Mouse (Mus musculus) C2C12 (cell line): ENCODE data around the gene Slc2a2. TPM values are rescaled to one million over a fixed set of nuclear protein-coding genes. Genes with fewer than 3 reads are reported as not detected.

Experiments used
- H3K27me3 ChIP-seq: one replicate; pipeline ENCODE4 v1.6.1; 2011; ENCODE audit not compliant: control insufficient read depth, insufficient read depth, insufficient read length
- H3K36me3 ChIP-seq: one replicate; pipeline ENCODE4 v1.6.1; 2011; ENCODE audit not compliant: control insufficient read depth, insufficient read depth
- H3K4me3 ChIP-seq: one replicate; pipeline ENCODE4 v1.5.1; 2011; ENCODE audit warnings: mild to moderate bottlenecking, control low read depth; ENCODE audit not compliant: poor library complexity, insufficient read depth, severe bottlenecking
- H3K79me2 ChIP-seq: one replicate; pipeline ENCODE4 v1.6.1; 2011; ENCODE audit not compliant: control insufficient read depth, insufficient read depth
- H3K79me3 ChIP-seq: one replicate; pipeline ENCODE4 v1.6.1; 2011; ENCODE audit warnings: low read depth, control low read depth
- H3ac ChIP-seq: one replicate; pipeline ENCODE3; 2011; ENCODE audit warnings: low read depth; ENCODE audit not compliant: control insufficient read depth, insufficient read length
- CEBPB ChIP-seq: IDR thresholded peaks from one replicate; pipeline ENCODE4 v1.6.1; 2011; ENCODE audit warnings: low read depth, mild to moderate bottlenecking, control low read depth, moderate library complexity
- CTCF ChIP-seq: IDR thresholded peaks from one replicate; pipeline ENCODE4 v1.5.1; 2011; ENCODE audit not compliant: control insufficient read depth, insufficient read depth, insufficient read length
- FOSL1 ChIP-seq: IDR thresholded peaks from one replicate; pipeline ENCODE4 v1.8.0; 2011; ENCODE audit warnings: mild to moderate bottlenecking, low read length; ENCODE audit not compliant: poor library complexity, insufficient read depth, severe bottlenecking
- MAX ChIP-seq: IDR thresholded peaks from one replicate; pipeline ENCODE4 v1.6.1; 2011; ENCODE audit warnings: mild to moderate bottlenecking, control low read depth
- MYOD1 ChIP-seq: IDR thresholded peaks from one replicate; pipeline ENCODE4 v1.6.1; 2011; ENCODE audit warnings: low read depth; ENCODE audit not compliant: control insufficient read depth, insufficient read length
- MYOG ChIP-seq: IDR thresholded peaks from one replicate; pipeline ENCODE4 v1.6.1; 2011; ENCODE audit not compliant: control insufficient read depth, insufficient read length; ENCODE audit errors: extremely low read depth
- USF1 ChIP-seq: IDR thresholded peaks from one replicate; pipeline ENCODE4 v1.6.1; 2011; ENCODE audit warnings: low read depth, mild to moderate bottlenecking, control low read depth, moderate library complexity
- polyA plus RNA-seq: library from polyadenylated mRNA; unstranded; fragments of >200 nt; fragmentation: generic; extraction: Trizol; gene quantifications from one replicate; pipeline ENCODE4 v1.2.1, GENCODE M21; 2012; ENCODE audit warnings: missing spikeins

Slc2a2 gene
- polyA plus RNA-seq, 1 experiment = not detected

DNA sequence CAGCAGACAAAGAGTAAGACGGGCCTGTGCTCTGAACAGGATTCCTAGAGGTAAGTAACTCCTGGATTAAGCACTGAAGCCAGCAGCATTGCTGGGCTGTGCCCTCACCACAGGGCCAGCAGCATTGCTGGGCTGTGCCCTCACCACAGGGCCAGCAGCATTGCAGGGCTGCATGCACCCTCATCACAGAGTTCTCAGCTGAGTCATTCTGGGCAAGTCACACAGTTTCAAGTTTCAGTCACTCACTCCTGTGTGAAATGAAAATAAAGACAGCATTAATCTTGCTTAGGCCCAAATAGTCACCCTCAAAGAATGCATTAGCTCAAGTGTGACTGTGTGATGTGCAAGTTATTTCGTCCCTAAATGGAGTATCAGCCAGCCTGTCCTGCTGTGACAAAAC is 37.0 kb downstream of the Slc2a2 start:
- no peaks in the 10 kb centered on the region for H3K79me2 ChIP-seq
- no peaks in the 10 kb centered on the region for H3K27me3 ChIP-seq
- H3K36me3 ChIP-seq = no peaks in the 10 kb centered on the region
- no peak overlapping the region for H3ac ChIP-seq
- TF ChIP-seq CTCF = no peak
- TF ChIP-seq MYOG = no peak
- TF ChIP-seq MAX = peak; percentile 18
- TF ChIP-seq FOSL1 = peak; percentile 65
- TF ChIP-seq MYOD1 = peak; percentile 9
- TF ChIP-seq USF1 = no peak
- peak; percentile 14 for TF ChIP-seq CEBPB
- no peak overlapping the region for H3K4me3 ChIP-seq
- H3K79me3 ChIP-seq = no peaks in the 10 kb centered on the region

DNA sequence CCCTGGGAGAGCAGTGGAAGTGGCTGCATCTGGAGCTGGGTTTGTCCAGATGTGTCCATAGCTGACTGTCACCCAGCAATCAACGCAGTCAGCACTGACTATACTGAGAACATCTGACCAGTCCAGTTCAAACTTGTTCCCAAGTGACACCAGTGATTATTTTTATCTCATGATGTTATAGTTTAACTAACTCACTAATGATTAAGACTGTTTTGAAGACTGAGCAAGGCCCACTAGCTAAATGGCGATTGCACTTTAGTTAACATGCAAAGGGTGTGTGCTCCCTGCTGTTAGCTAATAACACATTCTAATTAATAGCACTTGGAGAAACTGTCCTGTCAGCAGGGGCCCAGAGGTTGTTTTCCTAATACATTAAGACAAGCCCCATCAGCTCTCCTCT is 39.3 kb downstream of the Slc2a2 start:
- no peaks in the 10 kb centered on the region for H3K36me3 ChIP-seq

DNA sequence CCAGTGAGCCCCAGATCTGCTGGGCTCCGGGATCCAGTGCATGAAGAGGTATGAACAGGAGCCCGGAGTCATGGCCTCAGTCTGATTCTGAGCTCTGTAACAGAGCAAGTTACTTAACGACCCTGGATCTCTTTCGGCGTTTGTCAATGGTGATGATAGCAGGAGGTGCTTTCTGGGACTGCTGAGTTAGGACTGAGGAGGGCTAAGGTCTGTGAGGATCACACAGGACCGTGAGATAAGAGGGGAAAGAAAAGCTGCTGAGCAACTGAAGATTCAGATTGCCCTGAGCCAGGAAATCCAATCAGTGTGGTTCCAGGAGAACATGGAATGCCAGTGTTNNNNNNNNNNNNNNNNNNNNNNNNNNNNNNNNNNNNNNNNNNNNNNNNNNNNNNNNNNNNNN is 42.6 kb downstream of the Slc2a2 start:
- no peaks in the 10 kb centered on the region for H3K27me3 ChIP-seq

More for the DNA sequence above, 39.3 kb downstream of the Slc2a2 start:
- no peak for TF ChIP-seq CTCF
- no peak for TF ChIP-seq USF1
- no peak for TF ChIP-seq MAX
- Histone ChIP-seq H3K4me3 (no peak overlapping the region), H3K79me2 (no peaks in the 10 kb centered on the region), H3K79me3 (no peaks in the 10 kb centered on the region), H3K27me3 (no peaks in the 10 kb centered on the region), H3ac (no peak overlapping the region)

GRCm38 (mm10) chr3:28743251-28743650 is 45.5 kb downstream of the Slc2a2 start:
- H3K4me3 ChIP-seq = no peak overlapping the region
- no peak for TF ChIP-seq MYOD1
- no peak for TF ChIP-seq CEBPB
- no peak for TF ChIP-seq CTCF
- TF ChIP-seq MAX = no peak
- no peak for TF ChIP-seq FOSL1
- TF ChIP-seq USF1 = no peak
- no peaks in the 10 kb centered on the region for H3K27me3 ChIP-seq
- no peaks in the 10 kb centered on the region for H3K79me2 ChIP-seq
- no peaks in the 10 kb centered on the region for H3K79me3 ChIP-seq
- H3K36me3 ChIP-seq = no peaks in the 10 kb centered on the region
- no peak overlapping the region for H3ac ChIP-seq

More for the DNA sequence above, 42.6 kb downstream of the Slc2a2 start:
- H3K36me3 ChIP-seq = no peaks in the 10 kb centered on the region
- no peak overlapping the region for H3ac ChIP-seq
- no peak overlapping the region for H3K4me3 ChIP-seq
- TF ChIP-seq CTCF = no peak
- TF ChIP-seq FOSL1 = no peak
- no peak for TF ChIP-seq MAX
- TF ChIP-seq MYOD1 = no peak
- TF ChIP-seq MYOG = no peak
- no peak for TF ChIP-seq USF1
- TF ChIP-seq CEBPB = no peak
- H3K79me3 ChIP-seq = no peaks in the 10 kb centered on the region
- no peaks in the 10 kb centered on the region for H3K79me2 ChIP-seq

- no peaks in the 10 kb centered on the region for H3K27me3 ChIP-seq
- H3K4me3 ChIP-seq = no peak overlapping the region
- no peaks in the 10 kb centered on the region for H3K79me3 ChIP-seq
- H3K36me3 ChIP-seq = no peaks in the 10 kb centered on the region
- H3ac ChIP-seq = no peak overlapping the region
- H3K79me2 ChIP-seq = no peaks in the 10 kb centered on the region
- TF ChIP-seq MYOD1 (no peak), MYOG (no peak), MAX (peak; percentile 31), USF1 (no peak), CTCF (peak; percentile 80)
These were observed 48.3 kb downstream of the Slc2a2 start for GRCm38 (mm10) chr3:28745835-28746483.

DNA sequence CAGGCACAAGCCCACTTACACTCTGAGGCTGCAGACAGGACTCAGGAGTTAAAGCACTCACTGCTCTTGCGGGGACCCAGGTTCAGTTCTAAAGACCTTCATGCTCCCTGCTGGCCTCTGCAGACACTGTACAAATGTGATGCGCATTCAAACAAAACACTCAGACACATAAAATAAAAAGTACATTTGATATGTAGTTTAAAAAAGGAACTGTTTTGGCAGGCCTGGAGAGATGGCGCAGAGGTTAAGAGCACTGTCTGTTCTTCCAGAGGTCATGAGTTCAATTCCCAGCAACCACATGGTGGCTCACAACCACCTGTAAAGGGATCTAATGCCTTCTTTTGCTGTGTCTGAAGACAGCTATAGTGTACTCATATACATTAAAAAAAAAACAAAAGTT is 50.4 kb downstream of the Slc2a2 start:
- Histone ChIP-seq H3K27me3 (peaks cover 4% of the 10 kb centered on the region), H3K4me3 (no peak overlapping the region), H3K79me2 (no peaks in the 10 kb centered on the region), H3K36me3 (no peaks in the 10 kb centered on the region), H3K79me3 (no peaks in the 10 kb centered on the region), H3ac (no peak overlapping the region)
- TF ChIP-seq CEBPB (no peak), USF1 (no peak), MYOD1 (no peak), MAX (no peak), MYOG (no peak), CTCF (no peak), FOSL1 (no peak)
